Mouse (Mus musculus): ENCODE results near the gene Nudt8. TPM values are rescaled to one million over a fixed set of nuclear protein-coding genes. Genes with fewer than 3 reads are reported as not detected.
"Not testable (repeated sequence)": the region's sequence is repeated elsewhere in the genome, so short reads cannot be mapped to it uniquely, and the experiment has no call there.

Gene Nudt8
- polyA plus RNA-seq (2015; fragmentation: Nextera tagmentation; extraction: Ambion mirVana): 53.0 and 55.9 TPM in 2 replicates

- peak; percentile 85 for ATAC-seq (replicated peaks; ENCODE audit: insufficient number of reproducible peaks, insufficient read depth, low FRiP score, low read depth)
- H3K4me1 ChIP-seq (replicated peaks): peaks cover 48% of the 10 kb centered on the region
Measured at GRCm38 (mm10) chr19:4000119-4000900, at the start of gene Nudt8, which contains the start of gene Gm49405. Nudt8 (plus strand) TSS chr19:4000580. Gm49405 (plus strand) TSS chr19:4000626.

GRCm38 (mm10) chr19:3951461-3951860 lies 48.9 kb upstream of the Nudt8 start:
- H3K36me3 ChIP-seq: no peaks in the 10 kb centered on the region
- ATAC-seq (replicated peaks; ENCODE audit: insufficient number of reproducible peaks, insufficient read depth, low FRiP score, low read depth): no peak
- 0 out of 2 replicates have a peak, but pooled peaks cover 3% of the 10 kb centered on the region for H3K27me3 ChIP-seq
- H3K4me2 ChIP-seq: no peak overlapping the region
- no peak overlapping the region for H3K27ac ChIP-seq
- H3K9ac ChIP-seq: no peak overlapping the region
- H3K4me3 ChIP-seq: no peak overlapping the region
- no peaks in the 10 kb centered on the region for H3K9me3 ChIP-seq (replicated peaks)
- peaks cover 2% of the 10 kb centered on the region; the same call in 1 of the 2 replicates for H3K4me1 ChIP-seq (replicated peaks)

More at GRCm38 (mm10) chr19:4000119-4000900, at the start of gene Nudt8, which contains the start of gene Gm49405:
- Histone ChIP-seq H3K36me3 (no peaks in the 10 kb centered on the region), H3K27me3 (no peaks in the 10 kb centered on the region), H3K9ac (peak within 1 kb of the TSS; percentile 93), H3K9me3 (replicated peaks) (no peaks in the 10 kb centered on the region), H3K27ac (peak within 1 kb of the TSS; percentile 99), H3K4me3 (peak within 1 kb of the TSS; percentile 87), H3K4me2 (peak within 1 kb of the TSS; percentile 95)
- WGBS: under 1% methylated on average over 64 of the region's 64 CpGs

GRCm38 (mm10) chr19:3952099-3952498 lies 48.3 kb upstream of the Nudt8 start:
- H3K27me3 ChIP-seq: 0 out of 2 replicates have a peak, but pooled peaks cover 3% of the 10 kb centered on the region
- no peak overlapping the region for H3K9ac ChIP-seq
- no peaks in the 10 kb centered on the region for H3K4me1 ChIP-seq (replicated peaks)
- 29% methylated on average over 1 of the region's 1 CpGs for WGBS
- no peak overlapping the region for H3K4me3 ChIP-seq
- H3K36me3 ChIP-seq: no peaks in the 10 kb centered on the region
- H3K4me2 ChIP-seq: no peak overlapping the region
- H3K9me3 ChIP-seq (replicated peaks): no peaks in the 10 kb centered on the region
- ATAC-seq (replicated peaks; ENCODE audit: insufficient number of reproducible peaks, insufficient read depth, low FRiP score, low read depth): no peak
- H3K27ac ChIP-seq: no peak overlapping the region

- Histone ChIP-seq H3K36me3 (no peaks in the 10 kb centered on the region), H3K9me3 (replicated peaks) (no peaks in the 10 kb centered on the region), H3K9ac (no peak overlapping the region), H3K27me3 (no peaks in the 10 kb centered on the region), H3K4me2 (no peak overlapping the region), H3K4me1 (replicated peaks) (no peaks in the 10 kb centered on the region; the same call in 1 of the 2 replicates), H3K27ac (no peak overlapping the region), H3K4me3 (no peak overlapping the region)
- WGBS: 78% methylated on average over 3 of the region's 3 CpGs
- ATAC-seq (replicated peaks; ENCODE audit: insufficient number of reproducible peaks, insufficient read depth, low FRiP score, low read depth): no peak
Measured at GRCm38 (mm10) chr19:3955033-3955432, 45.3 kb upstream of the Nudt8 start.

- Histone ChIP-seq H3K27ac (no peak overlapping the region), H3K4me3 (no peak overlapping the region), H3K4me1 (replicated peaks) (no peaks in the 10 kb centered on the region; the same call in 1 of the 2 replicates), H3K27me3 (no peaks in the 10 kb centered on the region), H3K9me3 (replicated peaks) (no peaks in the 10 kb centered on the region), H3K4me2 (no peak overlapping the region), H3K9ac (no peak overlapping the region), H3K36me3 (no peaks in the 10 kb centered on the region)
- ATAC-seq (replicated peaks; ENCODE audit: insufficient number of reproducible peaks, insufficient read depth, low FRiP score, low read depth): no peak
- WGBS: 20% methylated on average over 4 of the region's 4 CpGs
Measured at GRCm38 (mm10) chr19:3955804-3956203, 44.6 kb upstream of the Nudt8 start.

- H3K4me3 ChIP-seq; H3K9ac ChIP-seq; ATAC-seq (replicated peaks; ENCODE audit: insufficient number of reproducible peaks, insufficient read depth, low FRiP score, low read depth); H3K4me2 ChIP-seq; H3K27me3 ChIP-seq; H3K4me1 ChIP-seq (replicated peaks); H3K9me3 ChIP-seq (replicated peaks); H3K36me3 ChIP-seq; H3K27ac ChIP-seq: not testable (repeated sequence)
- WGBS: 81% methylated on average over 5 of the region's 5 CpGs
Measured at GRCm38 (mm10) chr19:3957296-3958036, 42.9 kb upstream of the Nudt8 start.

- no peaks in the 10 kb centered on the region; the same call in 1 of the 2 replicates for H3K4me1 ChIP-seq (replicated peaks)
Measured at GRCm38 (mm10) chr19:3958470-3958869, 41.9 kb upstream of the Nudt8 start, which contains the start of gene Aldh3b3. Aldh3b3 (plus strand) TSS chr19:3958645.

GRCm38 (mm10) chr19:3959030-3959429 lies 41.4 kb upstream of the Nudt8 start:
- no peak overlapping the region for H3K9ac ChIP-seq
- ATAC-seq (replicated peaks; ENCODE audit: insufficient number of reproducible peaks, insufficient read depth, low FRiP score, low read depth): no peak

More at GRCm38 (mm10) chr19:3958470-3958869, 41.9 kb upstream of the Nudt8 start, which contains the start of gene Aldh3b3:
- Histone ChIP-seq H3K36me3 (no peaks in the 10 kb centered on the region), H3K9me3 (replicated peaks) (no peaks in the 10 kb centered on the region), H3K4me3 (no peak within 1 kb of the TSS), H3K27me3 (no peaks in the 10 kb centered on the region), H3K4me2 (no peak within 1 kb of the TSS), H3K9ac (no peak within 1 kb of the TSS), H3K27ac (no peak within 1 kb of the TSS)
- no peak for ATAC-seq (replicated peaks; ENCODE audit: insufficient number of reproducible peaks, insufficient read depth, low FRiP score, low read depth)
- WGBS: 51% methylated on average over 4 of the region's 4 CpGs

GRCm38 (mm10) chr19:3960211-3960610 lies 40.2 kb upstream of the Nudt8 start:
- no peaks in the 10 kb centered on the region for H3K9me3 ChIP-seq (replicated peaks)
- H3K9ac ChIP-seq: no peak overlapping the region
- H3K27me3 ChIP-seq: no peaks in the 10 kb centered on the region
- H3K4me1 ChIP-seq (replicated peaks): no peaks in the 10 kb centered on the region; the same call in 1 of the 2 replicates
- ATAC-seq (replicated peaks; ENCODE audit: insufficient number of reproducible peaks, insufficient read depth, low FRiP score, low read depth): no peak
- no peak overlapping the region for H3K27ac ChIP-seq
- no peaks in the 10 kb centered on the region for H3K36me3 ChIP-seq
- WGBS: 79% methylated on average over 5 of the region's 5 CpGs
- no peak overlapping the region for H3K4me2 ChIP-seq
- H3K4me3 ChIP-seq: no peak overlapping the region

More at GRCm38 (mm10) chr19:3959030-3959429, 41.4 kb upstream of the Nudt8 start:
- H3K4me1 ChIP-seq (replicated peaks): no peaks in the 10 kb centered on the region; the same call in 1 of the 2 replicates
- H3K9me3 ChIP-seq (replicated peaks): no peaks in the 10 kb centered on the region
- H3K27ac ChIP-seq: no peak overlapping the region
- no peak overlapping the region for H3K4me2 ChIP-seq
- H3K27me3 ChIP-seq: no peaks in the 10 kb centered on the region
- H3K36me3 ChIP-seq: no peaks in the 10 kb centered on the region
- no peak overlapping the region for H3K4me3 ChIP-seq

- not testable (repeated sequence) for H3K4me1 ChIP-seq (replicated peaks); H3K9me3 ChIP-seq (replicated peaks); H3K36me3 ChIP-seq; H3K9ac ChIP-seq; H3K27ac ChIP-seq; H3K4me2 ChIP-seq; H3K4me3 ChIP-seq; ATAC-seq (replicated peaks; ENCODE audit: insufficient number of reproducible peaks, insufficient read depth, low FRiP score, low read depth); H3K27me3 ChIP-seq
- 63% methylated on average over 6 of the region's 6 CpGs for WGBS
Measured at GRCm38 (mm10) chr19:3961805-3962204, 38.6 kb upstream of the Nudt8 start.

- Histone ChIP-seq H3K9ac (no peak overlapping the region), H3K36me3 (no peaks in the 10 kb centered on the region), H3K27me3 (no peaks in the 10 kb centered on the region), H3K9me3 (replicated peaks) (no peaks in the 10 kb centered on the region), H3K4me1 (replicated peaks) (no peaks in the 10 kb centered on the region; the same call in 1 of the 2 replicates), H3K4me2 (no peak overlapping the region), H3K27ac (no peak overlapping the region), H3K4me3 (no peak overlapping the region)
- 20% methylated on average over 2 of the region's 2 CpGs for WGBS
- no peak for ATAC-seq (replicated peaks; ENCODE audit: insufficient number of reproducible peaks, insufficient read depth, low FRiP score, low read depth)
Measured at GRCm38 (mm10) chr19:3962469-3962868, 37.9 kb upstream of the Nudt8 start.

All from heart, embryonic 15.5 days (tissue).